Mouse (Mus musculus) adrenal gland, adult (tissue): ENCODE measurements around the gene Pcgf1.

Experiments used
- DNase-seq, 2 experiments: peaks; one replicate each; pipeline ENCODE4 v3.0.0; 2022 to 2023; ENCODE audit warnings: low spot score in 1 of 2; ENCODE audit not compliant: inconsistent age in 2 of 2

Pcgf1 gene

GRCm38 (mm10) chr6:83098411-83098810, 20.7 kb downstream of the Pcgf1 start:
- peak; percentile 75 to 95 for DNase-seq

DNA sequence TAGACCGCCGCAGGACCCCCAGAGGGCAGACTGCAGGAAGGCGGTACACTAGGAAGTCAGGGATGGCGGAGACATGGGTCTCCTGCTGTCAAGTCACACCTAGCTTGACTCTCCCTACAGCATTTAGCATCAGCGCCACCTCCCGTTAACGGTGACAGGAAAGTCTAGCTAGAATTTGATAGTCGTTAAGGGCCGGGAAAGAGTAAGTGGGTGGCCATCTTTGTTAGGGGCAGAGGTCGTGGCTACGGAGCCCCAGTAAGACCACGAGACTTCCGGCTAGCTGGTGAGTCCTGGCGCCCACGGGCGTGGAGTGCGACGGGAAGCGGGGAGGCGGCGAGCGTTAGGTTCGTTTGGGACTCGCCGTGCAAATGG, 23.6 kb downstream of the Pcgf1 start, which contains the start of the genes Ccdc142 and Gm42688:
Ccdc142 (plus strand) TSS at position 286 of the 372 bp plus-strand sequence.
Gm42688 (plus strand) TSS at position 302 of the 372 bp plus-strand sequence.
- peak; percentile 94 to 97 for DNase-seq

DNA sequence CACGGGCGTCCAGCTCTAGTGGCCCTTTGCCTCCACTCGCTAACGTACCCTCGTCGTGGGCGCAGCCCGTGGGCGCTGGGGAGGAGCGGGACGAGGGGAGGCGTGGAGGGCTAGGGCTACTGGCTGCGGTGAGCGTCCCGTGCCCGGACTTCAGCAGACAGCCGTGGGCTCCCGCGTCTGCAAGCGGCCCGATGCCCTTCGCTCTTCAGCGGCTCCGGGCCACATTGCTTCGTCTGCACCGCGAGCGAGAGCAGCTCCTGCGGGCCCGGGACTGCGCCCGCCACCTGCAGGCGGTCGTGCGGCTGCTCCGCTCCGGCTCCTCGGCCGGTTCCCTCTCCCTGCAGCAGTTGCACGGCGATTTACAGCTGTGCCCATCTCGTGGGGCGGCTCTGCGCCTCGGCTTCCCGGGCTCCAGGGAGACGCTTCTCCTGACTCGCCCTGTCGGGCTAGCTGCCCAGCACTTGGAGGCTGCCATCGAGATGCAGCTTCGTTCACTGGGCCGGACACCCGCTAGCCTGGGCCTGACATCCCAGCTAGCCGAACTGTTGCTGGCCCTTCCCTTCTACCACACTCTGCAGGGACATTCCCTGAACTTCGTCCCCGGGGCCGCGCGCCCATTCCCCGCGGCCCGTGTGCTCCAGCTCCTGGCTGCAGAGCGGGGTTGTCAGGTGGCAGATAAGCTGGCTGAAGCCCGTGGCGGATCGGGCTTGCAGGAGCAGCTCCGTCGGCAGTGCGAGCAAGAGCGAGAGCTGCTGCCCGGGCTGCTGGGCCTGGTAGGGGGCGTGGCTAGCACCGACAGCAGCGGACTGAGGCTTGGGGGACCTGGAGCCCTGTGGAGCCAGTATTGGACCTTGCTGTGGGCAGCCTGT, 24.3 kb downstream of the Pcgf1 start:
- DNase-seq: peak; percentile 84 to 92

- no peak for DNase-seq
Observed at GRCm38 (mm10) chr6:83103130-83103650, 25.5 kb downstream of the Pcgf1 start.

DNA sequence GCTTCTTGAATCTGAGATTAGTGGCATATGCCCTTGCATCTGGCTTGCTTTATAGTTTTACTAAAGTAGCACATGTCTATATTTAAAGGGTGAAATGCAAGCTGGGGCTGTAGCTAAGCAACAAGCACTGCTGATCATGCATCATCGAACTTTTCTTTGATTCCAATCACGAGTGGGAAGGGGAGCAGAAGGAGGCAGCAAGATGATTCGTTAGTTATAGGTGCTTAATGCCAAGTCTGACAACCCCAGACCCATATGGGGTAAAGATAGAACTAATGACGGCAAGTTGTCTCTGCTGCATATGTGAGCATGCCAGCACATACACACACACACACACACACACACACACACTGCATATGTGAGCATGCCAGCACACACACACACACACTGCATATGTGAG, 26.5 kb downstream of the Pcgf1 start:
- no peak for DNase-seq

DNA sequence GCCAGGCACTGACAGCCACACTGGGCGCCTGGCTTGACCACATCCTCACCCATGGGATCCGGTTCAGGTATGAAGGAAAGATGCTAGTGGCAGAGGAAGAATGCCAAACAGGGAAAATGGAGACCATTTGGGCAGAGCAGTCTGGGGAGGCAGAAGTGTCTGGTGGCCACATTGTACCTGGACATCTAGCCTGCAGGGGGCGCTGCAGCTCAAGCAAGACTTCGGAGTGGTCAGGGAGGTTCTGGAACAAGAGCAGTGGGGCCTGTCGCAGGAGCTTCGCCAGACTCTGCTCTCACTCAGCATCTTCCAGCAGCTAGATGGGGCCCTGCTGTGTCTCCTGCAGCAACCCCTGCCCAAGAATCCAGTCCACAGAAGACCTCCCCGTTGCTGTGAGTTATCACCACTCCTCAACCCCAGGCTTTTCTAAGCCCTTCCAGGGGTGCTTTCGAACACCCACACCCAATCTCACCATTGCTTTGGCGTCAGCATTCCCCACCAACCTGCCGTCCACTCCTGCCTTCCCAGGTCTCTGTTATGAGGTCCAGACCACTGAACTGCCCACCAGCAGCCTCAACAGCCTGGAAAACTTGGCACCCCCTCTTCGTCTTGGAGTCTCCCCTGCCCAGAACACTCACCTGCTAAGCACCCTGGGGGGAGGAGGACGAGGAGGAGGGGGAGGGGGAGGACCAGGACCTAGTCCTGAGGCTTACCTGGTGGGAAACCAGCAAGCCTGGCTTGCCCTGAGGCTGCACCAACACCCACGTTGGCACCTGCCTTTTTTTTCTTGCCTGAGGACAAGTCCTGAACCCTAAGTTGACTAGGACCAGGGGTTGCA, 30.1 kb downstream of the Pcgf1 start:
- DNase-seq: peak; percentile 83 to 94

DNA sequence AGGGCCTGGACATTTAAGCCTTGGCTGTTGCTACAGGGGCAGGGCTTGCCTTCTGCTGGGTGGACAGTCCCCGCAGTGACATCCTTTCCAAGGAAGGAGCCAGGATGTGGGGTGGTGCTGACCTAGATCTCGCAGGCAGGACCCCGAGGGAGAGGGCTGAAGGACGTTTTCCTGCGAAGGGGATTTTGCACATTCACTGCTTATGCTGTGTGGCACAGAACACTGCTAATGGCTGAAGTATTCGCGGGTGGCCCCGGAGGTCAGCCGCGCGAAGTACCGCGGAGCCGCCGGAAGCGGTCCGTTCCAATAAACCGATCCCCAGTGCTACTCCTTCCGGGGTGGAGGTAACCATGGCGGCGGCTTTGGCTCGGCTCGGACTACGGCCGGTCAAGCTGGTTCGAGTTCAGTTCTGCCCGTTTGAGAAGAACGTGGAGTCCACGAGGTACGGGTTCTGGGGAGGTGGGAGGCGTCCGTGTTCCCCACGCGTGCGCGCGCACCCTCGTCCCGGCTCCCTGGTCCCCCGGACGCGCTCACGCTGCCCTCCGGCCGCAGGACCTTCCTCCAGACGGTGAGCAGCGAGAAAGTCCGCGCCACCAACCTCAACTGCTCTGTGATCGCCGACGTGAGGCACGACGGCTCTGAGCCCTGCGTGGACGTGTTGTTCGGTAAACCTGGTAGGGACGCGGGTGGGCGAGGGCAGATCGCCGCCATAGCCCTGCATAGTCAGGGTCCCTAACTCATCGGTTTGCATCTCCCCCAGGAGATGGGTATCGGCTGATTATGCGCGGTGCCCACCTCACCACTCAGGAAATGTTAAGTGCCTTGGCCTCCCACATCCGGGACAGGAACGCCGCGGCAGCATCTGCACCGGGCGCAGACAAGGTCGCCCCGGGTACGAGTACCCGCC, 31.3 kb downstream of the Pcgf1 start, which contains the start of gene Mrpl53:
Mrpl53 (plus strand) TSS at position 279 of the 907 bp plus-strand sequence.
- DNase-seq: peak; percentile 89 to 97

DNA sequence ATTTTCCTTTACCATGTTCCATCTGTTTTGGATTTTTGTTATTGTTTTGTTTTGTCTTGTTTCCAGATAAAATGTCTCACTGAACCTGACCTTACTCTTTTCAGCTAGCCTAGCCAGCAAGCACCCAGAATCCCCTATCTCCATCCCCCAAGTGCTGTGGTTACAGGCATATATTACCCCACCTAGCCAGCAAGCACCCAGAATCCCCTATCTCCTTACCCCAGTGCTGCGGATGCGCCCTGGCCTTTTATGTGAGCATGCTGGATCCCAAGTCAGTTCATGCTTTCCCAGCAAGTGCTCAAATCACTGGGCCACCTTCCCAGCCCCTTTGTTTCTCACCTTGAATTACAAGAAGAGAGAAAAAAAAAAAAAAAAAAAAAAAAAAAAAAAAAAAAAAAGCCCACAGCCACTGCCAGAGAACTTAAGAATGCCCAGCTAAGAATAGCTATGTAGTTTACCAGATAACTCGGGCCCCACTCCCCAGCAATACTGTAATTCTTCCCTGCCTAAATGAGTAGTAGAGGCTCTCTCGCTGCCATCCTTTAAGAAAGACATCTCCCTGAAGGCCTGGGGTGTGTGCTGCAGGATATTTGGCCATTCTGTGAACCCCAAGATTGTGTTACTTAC, 34.0 kb downstream of the Pcgf1 start:
- DNase-seq: peak in 1 of 2 experiments; percentile 24

- DNase-seq: peak; percentile 96 to 98
Observed at GRCm38 (mm10) chr6:83115011-83115671, 37.5 kb downstream of the Pcgf1 start, which contains the start of gene Mogs. Gene Mogs, plus strand, starts transcription at chr6:83115496.

DNA sequence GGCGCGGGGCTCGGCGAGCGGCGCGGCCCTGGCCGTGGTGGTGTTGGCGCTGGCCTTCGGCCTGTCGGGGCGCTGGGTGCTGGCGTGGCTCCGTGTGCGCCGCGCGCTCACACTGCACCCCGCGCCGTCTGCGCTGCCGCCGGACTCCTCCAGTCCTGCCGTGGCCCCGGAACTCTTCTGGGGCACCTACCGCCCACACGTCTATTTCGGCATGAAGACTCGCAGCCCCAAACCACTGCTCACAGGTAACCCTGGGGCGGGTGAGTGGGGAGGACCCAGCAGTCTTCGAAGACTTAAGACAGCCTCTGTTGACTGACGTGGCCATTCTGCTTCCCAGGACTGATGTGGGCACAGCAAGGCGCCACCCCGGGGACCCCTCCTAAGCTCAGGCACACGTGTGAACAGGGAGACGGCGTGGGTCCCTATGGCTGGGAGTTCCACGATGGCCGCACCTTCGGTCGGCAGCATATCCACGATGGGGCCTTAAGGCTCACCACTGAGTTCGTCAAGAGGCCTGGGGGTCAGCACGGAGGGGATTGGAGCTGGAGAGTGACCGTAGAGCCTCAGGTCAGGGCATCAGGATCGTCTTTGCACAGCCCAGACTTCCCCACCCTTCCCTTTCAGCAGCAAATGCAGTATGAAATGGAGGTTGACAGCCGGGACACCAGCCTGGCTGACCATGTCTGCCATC, 38.2 kb downstream of the Pcgf1 start:
- DNase-seq: no peak

DNA sequence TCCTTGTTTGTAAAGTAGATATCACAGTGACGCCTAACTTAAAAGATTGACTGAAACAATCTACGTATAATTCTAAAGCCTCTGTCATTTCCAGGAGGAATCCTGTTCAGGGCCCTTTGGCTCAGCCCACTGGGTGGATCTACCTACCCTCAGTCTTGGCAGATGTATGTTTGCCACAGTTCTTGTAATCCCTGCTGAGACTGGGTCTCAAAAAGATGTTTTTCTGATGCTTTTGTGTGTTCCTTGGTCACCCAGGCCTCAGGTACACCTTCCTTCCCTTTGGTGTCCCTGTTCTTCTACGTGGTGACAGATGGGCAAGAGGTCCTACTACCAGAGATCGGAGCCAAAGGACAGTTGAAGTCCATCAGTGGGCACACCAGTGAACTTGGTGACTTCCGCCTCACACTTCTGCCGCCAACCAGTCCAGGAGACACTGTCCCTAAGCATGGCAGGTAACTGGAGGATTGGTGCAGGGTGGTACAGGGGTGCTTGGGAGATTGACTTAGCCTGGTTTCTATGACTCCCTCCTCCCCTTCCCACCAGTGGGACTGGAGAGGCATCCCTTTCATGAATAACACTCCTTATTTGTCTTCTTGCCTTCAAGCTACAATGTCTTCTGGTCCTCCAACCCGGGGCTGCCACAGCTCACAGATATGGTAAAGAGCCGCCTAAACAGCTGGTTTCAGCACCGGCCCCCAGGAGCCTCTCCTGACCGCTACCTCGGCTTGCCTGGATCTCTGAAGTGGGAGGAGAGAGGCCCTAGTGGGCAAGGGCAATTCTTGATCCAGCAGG, 38.9 kb downstream of the Pcgf1 start:
- DNase-seq: peak in 1 of 2 experiments; percentile 62

GRCm38 (mm10) chr6:83117165-83117438, 39.4 kb downstream of the Pcgf1 start:
- DNase-seq: peak in 1 of 2 experiments; percentile 55

GRCm38 (mm10) chr6:83117616-83118015, 39.9 kb downstream of the Pcgf1 start:
- DNase-seq: peak in 1 of 2 experiments; percentile 79

DNA sequence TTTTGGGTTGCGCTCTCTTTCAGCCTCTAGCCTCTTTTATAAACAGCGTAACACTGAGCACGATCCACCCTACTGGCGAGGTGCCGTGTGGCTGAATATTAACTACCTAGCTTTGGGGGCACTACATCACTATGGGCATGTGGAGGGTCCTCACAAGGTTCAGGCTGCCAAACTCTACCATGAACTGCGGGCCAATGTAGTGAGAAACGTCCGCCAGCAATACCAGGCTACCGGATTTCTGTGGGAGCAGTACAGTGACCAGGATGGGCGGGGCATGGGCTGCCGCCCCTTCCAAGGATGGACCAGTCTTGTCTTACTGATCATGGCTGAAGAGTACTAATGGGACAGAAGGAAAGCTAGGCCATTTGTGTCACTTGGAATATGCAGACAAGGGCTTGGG, 40.7 kb downstream of the Pcgf1 start:
- peak; percentile 21 to 51 for DNase-seq

- DNase-seq: peak; percentile 22 to 62
Observed at GRCm38 (mm10) chr6:83118825-83119733, 41.4 kb downstream of the Pcgf1 start.

DNA sequence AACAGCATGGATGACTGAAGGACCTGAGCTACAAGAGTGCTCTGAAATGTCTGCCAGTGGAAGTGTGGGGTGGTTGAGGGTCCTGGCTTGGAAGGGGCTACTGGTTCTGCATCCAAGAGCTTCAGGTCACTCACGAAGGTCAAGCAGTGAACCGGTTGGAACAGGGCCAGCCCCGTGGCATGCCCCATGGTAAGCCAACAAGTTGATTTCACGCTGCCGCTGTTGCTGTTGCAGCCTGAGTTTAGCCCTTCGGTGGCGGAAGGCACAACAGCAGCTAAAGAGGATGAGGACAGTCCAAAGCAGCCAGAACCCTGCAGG, 42.0 kb downstream of the Pcgf1 start:
- peak; percentile 50 to 77 for DNase-seq
